Mouse (Mus musculus): Measurements from ENCODE around the gene Arhgap45.

DNA sequence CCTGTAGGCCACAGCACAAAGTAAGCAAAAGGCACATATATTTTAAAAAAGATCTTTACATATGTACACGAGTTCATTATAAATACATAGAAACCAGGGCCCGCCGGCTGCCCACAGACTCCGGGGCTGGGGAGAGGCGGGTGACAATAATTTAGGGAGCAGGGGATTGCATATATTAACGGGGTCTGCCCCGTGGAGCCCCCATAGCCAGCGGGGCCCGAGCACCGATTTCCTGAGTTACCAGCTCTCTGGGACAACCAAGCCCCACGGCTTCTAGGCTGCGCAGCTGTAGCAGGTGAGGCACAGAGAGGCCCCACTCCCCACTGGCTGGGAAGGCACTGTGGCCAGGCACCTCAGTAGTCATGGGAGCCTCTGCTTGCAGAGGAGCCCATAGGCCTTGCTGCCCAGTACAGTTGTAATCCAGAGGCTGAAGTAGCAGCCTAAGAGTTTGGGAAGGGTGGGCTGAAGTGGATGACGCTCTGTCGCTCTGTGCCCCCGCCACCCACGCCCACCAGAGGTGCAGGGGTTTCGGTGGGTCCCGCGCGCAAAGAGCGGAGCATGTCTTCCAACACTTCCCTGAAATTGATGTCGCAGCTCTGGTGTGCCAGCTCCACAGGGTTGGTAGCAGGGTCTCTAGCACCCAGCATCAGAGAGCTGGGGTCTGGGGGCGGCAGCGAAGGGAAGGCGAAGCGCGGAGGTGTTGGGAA, 40.7 kb downstream of the Arhgap45 start:
- TF ChIP-seq CTCF (IDR thresholded peaks at IDR 0.05; ENCODE audit: low read depth): no peak
- no peak for TF ChIP-seq EP300 (optimal IDR thresholded peaks at IDR 0.05)

Measured in stomach, postnatal 0 days (tissue).